Mouse (Mus musculus): ENCODE measurements around the gene Sit1.

DNA sequence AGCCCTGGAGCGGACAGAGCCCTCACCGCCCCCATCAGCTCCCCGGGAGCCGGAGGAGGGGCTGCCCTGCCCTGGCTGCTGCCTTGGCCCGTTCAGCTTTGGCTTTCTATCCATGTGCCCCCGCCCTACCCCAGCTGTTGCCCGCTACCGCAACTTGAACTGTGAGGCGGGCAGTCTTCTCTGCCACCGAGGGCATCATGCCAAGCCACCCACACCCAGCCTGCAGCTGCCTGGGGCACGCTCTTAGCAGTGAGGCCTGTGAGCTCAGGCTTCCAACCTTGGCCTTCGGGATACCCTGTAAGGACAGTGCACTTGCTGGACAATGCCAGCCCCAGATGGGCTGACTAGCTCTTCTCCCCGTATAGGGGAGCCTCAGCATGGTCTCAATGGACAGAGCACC, 36.3 kb downstream of the Sit1 start:
- no peak for TF ChIP-seq CTCF (IDR thresholded peaks at IDR 0.05)
- TF ChIP-seq POLR2A (IDR thresholded peaks at IDR 0.05; ENCODE audit: insufficient read depth, low read depth, low read length), result no peak
- no peak for TF ChIP-seq EP300 (IDR thresholded peaks at IDR 0.05; ENCODE audit: insufficient read depth, low read depth, low read length)
